Mouse (Mus musculus): ENCODE results near the gene Kcnd3.
A peak's percentile ranks its signal among the peaks of the same experiment; 100 is the strongest.

Kcnd3 gene

DNA sequence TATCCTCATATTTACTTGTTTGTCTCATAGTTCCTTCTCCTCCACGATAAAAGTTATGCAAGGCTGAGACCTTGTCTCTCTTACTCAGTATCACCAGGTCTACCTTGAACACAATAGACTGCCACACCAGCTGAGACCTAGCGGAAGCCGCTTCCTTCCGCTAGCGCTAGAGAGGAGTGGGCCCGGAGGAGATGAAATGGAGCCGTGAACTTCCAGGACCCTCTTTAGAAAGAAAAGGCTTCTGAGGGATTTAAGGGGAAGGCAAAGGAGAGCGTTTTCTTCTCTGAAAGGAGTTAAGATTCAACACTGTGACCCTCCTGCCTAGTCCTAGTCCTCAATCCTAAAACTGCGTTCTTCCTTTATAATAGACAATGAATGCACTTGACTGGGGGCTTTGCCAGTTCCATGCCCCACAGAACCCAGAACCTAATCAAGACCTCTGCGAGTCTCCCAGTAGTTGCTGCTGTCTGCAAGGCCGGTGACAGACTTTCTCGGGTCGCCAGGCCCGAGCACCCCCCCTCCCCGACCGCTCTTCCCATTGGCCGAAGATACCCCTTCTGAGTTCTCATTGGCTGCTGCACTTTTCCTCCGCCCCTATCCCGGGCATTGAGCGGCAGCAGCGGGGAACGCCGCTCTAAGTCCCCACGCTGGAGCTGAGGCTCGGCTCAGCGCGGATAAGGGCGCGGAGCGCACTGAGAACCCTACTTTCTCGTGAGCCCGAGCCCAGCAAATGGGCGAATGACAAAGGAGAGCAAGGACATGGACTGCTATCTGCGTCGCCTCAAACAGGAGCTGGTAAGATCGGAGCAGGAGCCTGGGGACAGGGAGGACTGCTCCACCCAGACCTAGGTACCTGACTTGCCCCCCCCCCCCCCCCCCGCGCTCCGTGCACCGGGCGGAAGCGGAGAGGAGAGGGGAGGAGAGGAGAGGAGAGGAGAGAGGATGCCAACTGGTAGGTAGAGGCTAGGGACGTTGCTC is 252.2 kb downstream of the Kcnd3 start, which contains the start of gene Inka2:
Gene Inka2 (plus strand): TSS at position 569 of the 978 bp plus-strand sequence.
- DNase-seq = peak; percentile 86

DNA sequence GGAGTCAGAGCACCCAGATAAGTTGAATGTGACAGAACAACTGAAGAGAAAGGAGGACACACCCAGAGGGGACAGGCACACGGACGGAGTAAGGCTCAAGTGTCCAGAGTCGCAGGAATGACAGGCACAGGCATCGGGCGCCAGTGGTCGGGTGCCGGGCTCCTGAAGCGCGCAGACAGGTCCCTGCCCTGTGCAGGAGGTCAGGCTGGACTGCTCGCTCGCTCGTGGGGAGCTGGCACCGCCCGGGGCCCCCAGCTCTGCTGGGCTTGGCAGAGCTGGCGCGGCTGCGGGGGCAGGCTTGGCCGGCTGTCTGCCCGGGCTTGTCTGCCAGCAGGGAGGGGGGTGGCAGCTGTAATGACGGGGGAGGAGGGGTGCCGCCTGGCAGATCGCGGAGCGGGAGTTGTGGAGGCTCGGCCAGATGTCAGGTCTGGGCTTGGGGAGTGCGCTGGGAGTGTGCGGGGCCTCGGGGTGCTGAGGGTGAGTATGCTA is 253.0 kb downstream of the Kcnd3 start:
- DNase-seq = peak; percentile 58

DNA sequence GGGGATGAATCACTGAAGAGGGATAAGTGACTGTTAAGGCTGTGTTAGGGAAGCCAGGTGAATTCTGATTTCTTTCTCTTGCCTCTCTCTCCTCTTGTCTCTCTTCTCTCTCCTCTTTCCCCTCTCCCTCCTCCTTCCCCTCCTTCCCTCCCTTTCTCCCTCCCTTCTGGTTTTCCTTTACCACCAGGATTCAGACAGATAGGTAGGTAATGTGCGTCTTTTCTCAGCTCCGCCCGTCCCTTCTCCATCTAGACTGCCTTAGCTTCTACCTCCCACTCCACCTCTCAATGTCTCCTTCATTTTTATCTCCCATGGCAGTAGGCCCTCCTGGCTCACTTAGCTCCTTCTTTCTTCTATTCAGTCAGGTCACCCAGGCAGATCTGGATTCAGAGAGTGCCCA is 253.4 kb downstream of the Kcnd3 start:
- DNase-seq = no peak

GRCm38 (mm10) chr3:105706366-105707020 is 254.4 kb downstream of the Kcnd3 start:
- DNase-seq = no peak

DNA sequence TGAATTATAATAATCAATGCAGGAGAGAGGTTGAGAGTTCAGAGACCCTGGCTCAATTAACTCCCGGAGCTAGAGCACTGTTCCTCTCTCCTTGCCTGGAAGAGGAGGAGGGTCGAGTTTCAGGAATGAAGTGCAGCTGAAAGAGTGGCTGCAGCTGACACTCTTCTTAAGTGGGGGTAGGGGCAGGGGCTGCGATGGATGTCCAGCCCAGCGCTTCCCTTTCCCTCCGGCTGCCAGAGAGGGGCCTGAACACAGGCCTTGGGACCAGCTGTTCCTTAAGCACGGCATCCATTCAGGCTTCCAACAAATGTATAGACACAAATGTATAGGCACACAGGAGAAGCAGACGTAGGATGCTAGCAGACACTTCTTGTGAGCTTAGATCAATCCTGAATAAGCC is 255.5 kb downstream of the Kcnd3 start:
- DNase-seq = no peak

DNA sequence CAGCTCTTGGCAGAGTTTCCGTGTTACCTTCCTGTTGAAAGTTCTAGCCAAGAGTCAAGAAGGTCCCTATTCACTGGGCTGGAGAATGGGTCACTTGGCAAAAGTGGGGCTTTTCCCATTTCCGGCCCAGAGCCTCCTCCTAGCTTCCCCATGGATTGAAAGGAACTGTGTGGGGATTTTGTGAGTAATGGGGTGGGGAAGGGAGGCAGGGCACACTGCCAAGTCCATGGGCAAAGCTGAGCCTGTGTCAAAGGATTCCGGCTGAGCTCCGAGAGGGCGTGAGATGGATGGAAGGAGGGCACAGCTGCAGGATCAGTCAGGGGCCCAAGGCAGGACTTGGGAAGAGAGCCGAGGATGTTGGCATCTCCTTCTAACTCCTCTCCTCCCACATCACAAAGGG is 258.1 kb downstream of the Kcnd3 start:
- DNase-seq = no peak

- DNase-seq = peak; percentile 23
Observed at GRCm38 (mm10) chr3:105711741-105712140, 259.6 kb downstream of the Kcnd3 start.

DNA sequence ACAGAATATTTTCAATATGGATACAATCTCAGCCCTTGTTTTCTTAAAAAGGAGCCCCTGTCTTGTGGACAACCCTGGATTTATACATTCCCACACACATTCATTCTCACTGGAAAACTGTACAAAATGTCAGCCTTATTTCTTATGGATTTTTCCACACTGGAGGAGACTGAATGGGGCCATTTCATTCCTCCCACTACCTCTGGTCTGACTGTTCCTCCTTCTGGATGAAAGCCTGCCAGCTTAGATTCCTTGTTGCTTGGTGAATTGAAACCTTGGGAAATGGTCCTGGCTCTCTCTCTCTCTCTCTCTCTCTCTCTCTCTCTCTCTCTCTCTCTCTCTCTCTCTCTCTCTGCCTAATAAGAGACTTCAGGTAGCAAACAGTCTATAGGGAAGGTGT is 260.7 kb downstream of the Kcnd3 start:
- no peak for DNase-seq

DNA sequence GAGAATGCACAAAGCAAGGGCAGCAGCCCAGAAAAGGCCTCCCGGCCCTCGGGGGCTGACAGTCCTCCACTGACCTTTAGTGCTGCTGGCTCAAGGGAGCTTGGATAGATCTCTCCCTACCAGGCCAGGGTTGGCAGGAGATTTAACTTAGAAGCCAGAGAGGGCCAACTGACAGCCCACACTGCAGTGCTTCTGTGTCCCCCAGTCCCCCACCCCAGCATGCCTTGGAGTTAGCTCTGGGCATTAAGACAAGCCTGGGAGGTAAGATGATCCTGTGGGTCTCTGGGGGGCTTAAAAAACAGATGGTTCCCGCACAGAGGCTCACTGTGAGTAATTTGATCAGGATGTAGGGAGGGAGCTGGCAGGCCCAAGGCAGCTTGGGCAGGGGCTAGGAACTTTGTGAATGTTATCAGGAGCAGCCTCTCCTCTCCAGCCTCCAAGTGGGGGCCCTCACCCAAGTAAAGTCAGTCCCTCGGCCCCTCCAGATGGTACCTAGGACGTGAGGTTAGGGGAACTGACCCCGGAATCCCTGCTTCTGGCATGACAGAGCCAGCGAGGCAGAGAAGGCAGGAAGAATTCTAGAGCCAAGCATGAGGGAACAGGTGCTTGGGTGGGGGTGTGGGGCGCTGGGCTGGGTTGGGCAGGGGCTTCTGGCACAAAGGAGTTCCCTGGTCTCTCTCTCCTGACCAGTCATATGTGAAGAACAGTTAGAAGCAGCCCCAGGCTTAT is 262.1 kb downstream of the Kcnd3 start:
- DNase-seq = no peak

- DNase-seq = no peak
Observed at GRCm38 (mm10) chr3:105714820-105715167, 262.7 kb downstream of the Kcnd3 start.

DNA sequence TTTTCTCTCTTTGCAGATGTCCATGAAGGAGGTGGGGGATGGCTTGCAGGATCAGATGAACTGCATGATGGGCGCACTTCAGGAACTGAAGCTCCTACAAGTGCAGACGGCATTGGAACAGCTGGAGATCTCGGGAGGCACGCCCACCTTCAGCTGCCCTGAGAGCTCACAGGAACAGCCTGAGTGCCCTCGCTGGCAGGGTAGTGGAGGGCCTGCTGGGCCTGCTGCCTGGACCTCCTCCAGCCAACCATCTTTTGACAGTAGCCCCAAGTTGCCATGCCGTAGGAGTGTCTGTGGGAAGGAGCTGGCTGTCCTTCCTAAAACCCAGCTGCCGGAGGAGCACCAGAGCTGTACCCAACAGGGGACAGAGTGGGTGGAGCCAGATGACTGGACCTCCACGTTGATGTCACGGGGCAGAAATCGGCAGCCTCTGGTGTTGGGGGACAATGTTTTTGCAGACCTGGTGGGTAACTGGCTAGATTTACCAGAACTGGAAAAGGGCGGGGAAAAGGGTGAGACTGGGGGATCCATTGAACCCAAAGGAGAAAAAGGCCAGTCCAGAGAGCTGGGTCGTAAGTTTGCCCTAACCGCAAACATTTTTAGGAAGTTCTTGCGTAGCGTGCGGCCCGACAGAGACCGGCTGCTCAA is 264.3 kb downstream of the Kcnd3 start:
- peak; percentile 23 for DNase-seq

DNA sequence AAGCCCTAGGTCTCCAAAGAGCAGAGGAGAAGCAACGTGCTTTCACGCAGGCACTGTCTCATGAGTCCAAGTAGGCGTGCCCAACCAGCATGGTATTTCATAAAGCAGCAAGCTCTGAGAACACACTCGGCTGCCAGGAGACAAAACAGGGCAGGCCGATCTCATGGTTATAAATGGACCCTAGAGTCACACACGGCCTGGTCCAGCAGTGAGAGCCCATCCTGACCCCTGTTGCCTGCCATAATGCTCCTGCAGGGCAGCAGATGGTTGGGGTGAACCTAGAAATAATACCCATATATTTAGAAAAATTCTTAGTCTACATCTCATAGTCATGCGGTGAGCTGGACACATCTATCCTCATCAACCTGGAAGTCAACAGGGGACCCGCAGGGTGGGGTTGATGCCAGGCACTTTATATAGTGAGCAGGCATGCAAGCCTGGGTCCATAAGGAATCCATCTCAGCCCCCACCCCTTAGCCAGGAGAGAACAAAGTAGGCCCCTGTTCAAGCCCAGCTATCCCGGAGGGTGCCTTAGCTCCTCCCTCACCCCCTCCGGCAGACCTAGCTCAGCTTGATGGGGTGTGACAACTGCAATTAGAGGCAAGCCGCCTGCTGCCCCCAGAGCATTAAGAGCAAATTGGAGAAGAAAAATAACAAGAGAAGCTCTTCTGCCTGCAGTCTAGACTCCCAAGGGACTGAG is 265.9 kb downstream of the Kcnd3 start:
- no peak for DNase-seq

- DNase-seq = no peak
Observed at GRCm38 (mm10) chr3:105718746-105719145, 266.6 kb downstream of the Kcnd3 start.

DNA sequence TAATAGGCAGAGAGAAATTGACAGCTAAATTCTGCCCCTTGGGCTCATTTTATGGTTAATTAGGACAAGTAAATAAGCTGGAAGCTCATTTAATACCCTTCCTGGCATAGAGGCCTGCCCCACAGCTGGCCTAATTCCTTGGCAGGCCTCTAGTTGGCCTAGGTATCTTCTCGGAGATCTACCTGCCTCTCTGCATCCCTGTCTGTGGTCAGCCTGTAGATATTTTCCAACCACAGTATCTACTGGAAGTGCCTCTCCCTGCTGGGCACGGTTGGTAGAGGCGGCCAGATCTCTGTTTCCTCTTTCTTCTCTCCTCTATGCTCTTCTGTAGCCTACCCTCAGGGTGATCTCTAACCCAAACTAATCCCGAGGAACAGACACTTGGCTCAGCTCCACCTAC is 267.8 kb downstream of the Kcnd3 start:
- no peak for DNase-seq

DNA sequence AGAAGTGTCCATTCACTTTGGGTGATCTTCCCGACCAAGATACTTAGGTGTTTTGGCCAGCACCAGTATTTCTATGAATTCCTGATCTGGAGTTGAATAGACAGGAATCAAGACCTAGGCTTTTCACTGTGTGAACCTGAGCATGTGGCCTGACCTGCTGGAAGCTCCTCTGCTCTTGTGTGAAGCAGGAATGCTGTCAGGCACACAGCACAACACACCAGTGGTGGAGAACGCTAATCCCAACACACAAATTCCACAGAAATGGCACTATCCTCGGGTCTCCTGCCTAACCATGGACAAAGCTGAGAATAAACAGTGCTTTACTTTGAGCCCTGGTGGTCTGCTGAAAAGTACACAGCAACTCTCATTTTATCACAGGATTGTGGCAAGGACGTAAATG is 268.4 kb downstream of the Kcnd3 start:
- DNase-seq = no peak

DNA sequence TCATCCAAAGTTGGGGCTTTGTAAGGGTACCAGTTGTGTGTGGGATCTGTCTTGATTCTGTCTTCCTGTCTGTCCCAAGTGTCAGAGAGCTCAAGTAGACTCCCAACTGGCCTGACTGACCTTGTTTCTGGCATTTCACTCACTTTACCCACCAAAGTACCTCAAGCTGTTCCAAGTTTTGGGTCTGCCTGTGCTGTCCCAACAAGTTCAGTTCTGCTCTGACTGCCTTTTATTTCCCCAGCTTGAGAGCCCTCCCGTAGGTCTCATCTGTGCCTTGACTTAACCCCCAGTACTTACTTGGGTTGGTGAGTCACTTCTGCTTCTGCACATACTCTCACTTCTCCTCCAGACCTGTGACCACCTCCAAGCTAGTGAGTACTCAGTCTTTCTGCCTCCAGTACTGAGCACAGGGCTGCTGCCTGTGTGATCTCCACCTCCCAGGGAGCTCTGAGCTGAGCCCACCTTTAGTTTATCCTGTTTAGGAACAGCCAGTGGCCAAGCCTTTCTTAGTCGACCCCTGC is 269.6 kb downstream of the Kcnd3 start:
- no peak for DNase-seq

- no peak for DNase-seq
Observed at GRCm38 (mm10) chr3:105722510-105722909, 270.4 kb downstream of the Kcnd3 start.

Data from lung, postnatal 36 days (tissue).